Mouse (Mus musculus): ENCODE data around the gene Actg2. TPM values are rescaled to one million over a fixed set of nuclear protein-coding genes. Genes with fewer than 3 reads are reported as not detected.

The Actg2 gene
- polyA plus RNA-seq, 1 experiment from 2014 or later = 1,747 TPM

GRCm38 (mm10) chr6:83503361-83503760 lies 32.7 kb downstream of the Actg2 start:
- Histone ChIP-seq H3K36me3 (ENCODE audit: control insufficient read depth, insufficient read depth, low read length) (no peaks in the 10 kb centered on the region), H3K9ac (ENCODE audit: low read depth, low read length) (no peak overlapping the region), H3K4me3 (ENCODE audit: low read length) (no peak overlapping the region), H3K27me3 (replicated peaks; ENCODE audit: control insufficient read depth, insufficient read depth, low read length) (no peaks in the 10 kb centered on the region), H3K27ac (ENCODE audit: low read length) (no peak overlapping the region), H3K4me1 (ENCODE audit: control insufficient read depth, insufficient read depth, low read length) (peaks cover 6% of the 10 kb centered on the region; the same call in 1 of the 2 replicates), H3K4me2 (ENCODE audit: low read depth, low read length) (no peak overlapping the region), H3K9me3 (ENCODE audit: control insufficient read depth, low read length) (no peaks in the 10 kb centered on the region; the same call in 1 of the 2 replicates)
- WGBS = 75% methylated on average over 3 of the region's 3 CpGs
- ATAC-seq = no peak

GRCm38 (mm10) chr6:83502656-83503055 lies 33.4 kb downstream of the Actg2 start:
- Histone ChIP-seq H3K9ac (ENCODE audit: low read depth, low read length) (no peak overlapping the region), H3K27ac (ENCODE audit: low read length) (no peak overlapping the region), H3K36me3 (ENCODE audit: control insufficient read depth, insufficient read depth, low read length) (no peaks in the 10 kb centered on the region), H3K4me1 (ENCODE audit: control insufficient read depth, insufficient read depth, low read length) (peaks cover 6% of the 10 kb centered on the region; the same call in 1 of the 2 replicates), H3K27me3 (replicated peaks; ENCODE audit: control insufficient read depth, insufficient read depth, low read length) (no peaks in the 10 kb centered on the region), H3K4me3 (ENCODE audit: low read length) (no peak overlapping the region), H3K9me3 (ENCODE audit: control insufficient read depth, low read length) (no peaks in the 10 kb centered on the region; the same call in 1 of the 2 replicates), H3K4me2 (ENCODE audit: low read depth, low read length) (no peak overlapping the region)
- ATAC-seq = no peak
- 76% methylated on average over 3 of the region's 3 CpGs for WGBS

DNA sequence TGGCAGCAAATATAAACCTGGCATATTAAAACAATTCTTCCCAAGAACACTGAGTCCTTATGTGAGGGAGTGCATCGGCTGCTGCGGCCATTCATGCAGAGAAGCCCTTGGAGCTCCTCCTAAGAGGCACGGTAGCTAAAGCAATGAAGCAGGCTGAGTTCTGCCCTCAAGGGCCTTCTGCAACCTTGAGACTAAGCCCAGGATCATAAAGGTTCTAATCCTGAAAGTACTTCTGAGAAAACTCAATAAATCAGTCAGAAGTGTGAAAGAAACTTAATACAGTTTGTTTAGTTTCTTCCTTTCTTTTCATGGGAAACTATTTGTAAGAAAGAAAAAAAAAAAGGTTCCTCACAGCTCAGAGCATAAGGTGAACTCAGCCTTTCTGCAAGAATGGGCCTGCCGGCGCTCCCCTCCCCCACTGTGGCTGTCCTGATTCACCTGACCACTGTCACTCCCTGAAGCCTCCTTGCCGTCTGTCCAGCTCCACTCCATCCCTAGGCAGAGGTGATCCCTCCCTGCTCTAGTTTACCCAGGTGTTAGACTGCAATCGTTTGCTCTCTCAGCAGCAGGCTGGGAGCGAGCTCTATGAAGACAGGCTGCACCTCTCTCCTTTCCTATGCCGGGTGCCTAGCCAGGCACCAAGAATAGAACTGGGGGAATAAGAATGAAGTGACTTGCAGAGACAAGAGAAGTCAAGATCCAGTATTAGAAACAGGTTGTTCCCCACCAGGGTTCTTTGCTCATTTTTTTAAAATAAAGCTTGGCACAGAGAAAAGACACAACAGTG lies 34.3 kb downstream of the Actg2 start:
- H3K36me3 ChIP-seq (ENCODE audit: control insufficient read depth, insufficient read depth, low read length) = no peaks in the 10 kb centered on the region
- H3K4me2 ChIP-seq (ENCODE audit: low read depth, low read length) = no peak overlapping the region
- no peaks in the 10 kb centered on the region; the same call in 1 of the 2 replicates for H3K9me3 ChIP-seq (ENCODE audit: control insufficient read depth, low read length)
- no peak overlapping the region for H3K9ac ChIP-seq (ENCODE audit: low read depth, low read length)
- H3K27me3 ChIP-seq (replicated peaks; ENCODE audit: control insufficient read depth, insufficient read depth, low read length) = no peaks in the 10 kb centered on the region
- H3K4me3 ChIP-seq (ENCODE audit: low read length) = no peak overlapping the region
- 53% methylated on average over 9 of the region's 9 CpGs for WGBS
- no peak overlapping the region for H3K27ac ChIP-seq (ENCODE audit: low read length)
- H3K4me1 ChIP-seq (ENCODE audit: control insufficient read depth, insufficient read depth, low read length) = peaks cover 6% of the 10 kb centered on the region; the same call in 1 of the 2 replicates
- ATAC-seq = no peak

- Histone ChIP-seq H3K9ac (ENCODE audit: low read depth, low read length) (no peak overlapping the region), H3K4me2 (ENCODE audit: low read depth, low read length) (no peak overlapping the region), H3K27ac (ENCODE audit: low read length) (no peak overlapping the region), H3K4me3 (ENCODE audit: low read length) (no peak overlapping the region), H3K9me3 (ENCODE audit: control insufficient read depth, low read length) (no peaks in the 10 kb centered on the region; the same call in 1 of the 2 replicates), H3K27me3 (replicated peaks; ENCODE audit: control insufficient read depth, insufficient read depth, low read length) (no peaks in the 10 kb centered on the region), H3K4me1 (ENCODE audit: control insufficient read depth, insufficient read depth, low read length) (peaks cover 3% of the 10 kb centered on the region; the same call in 1 of the 2 replicates), H3K36me3 (ENCODE audit: control insufficient read depth, insufficient read depth, low read length) (no peaks in the 10 kb centered on the region)
- ATAC-seq = no peak
- WGBS = 66% methylated on average over 3 of the region's 3 CpGs
Observed at GRCm38 (mm10) chr6:83500462-83500861, 35.6 kb downstream of the Actg2 start.

GRCm38 (mm10) chr6:83499078-83499477 lies 37.0 kb downstream of the Actg2 start:
- Histone ChIP-seq H3K27ac (ENCODE audit: low read length) (no peak overlapping the region), H3K36me3 (ENCODE audit: control insufficient read depth, insufficient read depth, low read length) (no peaks in the 10 kb centered on the region), H3K9me3 (ENCODE audit: control insufficient read depth, low read length) (no peaks in the 10 kb centered on the region; the same call in 1 of the 2 replicates), H3K4me2 (ENCODE audit: low read depth, low read length) (no peak overlapping the region), H3K4me3 (ENCODE audit: low read length) (no peak overlapping the region), H3K4me1 (ENCODE audit: control insufficient read depth, insufficient read depth, low read length) (0 out of 2 replicates have a peak, but pooled peaks cover 3% of the 10 kb centered on the region), H3K27me3 (replicated peaks; ENCODE audit: control insufficient read depth, insufficient read depth, low read length) (no peaks in the 10 kb centered on the region), H3K9ac (ENCODE audit: low read depth, low read length) (no peak overlapping the region)
- no peak for ATAC-seq
- WGBS = 94% methylated on average over 10 of the region's 10 CpGs

GRCm38 (mm10) chr6:83496753-83497710 lies 39.0 kb downstream of the Actg2 start:
- ATAC-seq = no peak
- peaks cover 6% of the 10 kb centered on the region; the same call in 1 of the 2 replicates for H3K36me3 ChIP-seq (ENCODE audit: control insufficient read depth, insufficient read depth, low read length)
- no peak overlapping the region for H3K4me3 ChIP-seq (ENCODE audit: low read length)
- no peak overlapping the region for H3K27ac ChIP-seq (ENCODE audit: low read length)
- no peaks in the 10 kb centered on the region for H3K27me3 ChIP-seq (replicated peaks; ENCODE audit: control insufficient read depth, insufficient read depth, low read length)
- no peaks in the 10 kb centered on the region; the same call in 1 of the 2 replicates for H3K9me3 ChIP-seq (ENCODE audit: control insufficient read depth, low read length)
- 82% methylated on average over 22 of the region's 22 CpGs for WGBS
- H3K9ac ChIP-seq (ENCODE audit: low read depth, low read length) = no peak overlapping the region
- no peak overlapping the region for H3K4me2 ChIP-seq (ENCODE audit: low read depth, low read length)
- no peaks in the 10 kb centered on the region for H3K4me1 ChIP-seq (ENCODE audit: control insufficient read depth, insufficient read depth, low read length)

- WGBS = 82% methylated on average over 9 of the region's 9 CpGs
- Histone ChIP-seq H3K4me1 (ENCODE audit: control insufficient read depth, insufficient read depth, low read length) (no peaks in the 10 kb centered on the region), H3K27ac (ENCODE audit: low read length) (no peak overlapping the region), H3K4me2 (ENCODE audit: low read depth, low read length) (no peak overlapping the region), H3K27me3 (replicated peaks; ENCODE audit: control insufficient read depth, insufficient read depth, low read length) (no peaks in the 10 kb centered on the region), H3K36me3 (ENCODE audit: control insufficient read depth, insufficient read depth, low read length) (peaks cover 6% of the 10 kb centered on the region; the same call in 1 of the 2 replicates), H3K9me3 (ENCODE audit: control insufficient read depth, low read length) (no peaks in the 10 kb centered on the region; the same call in 1 of the 2 replicates), H3K4me3 (ENCODE audit: low read length) (no peak overlapping the region), H3K9ac (ENCODE audit: low read depth, low read length) (no peak overlapping the region)
- no peak for ATAC-seq
Observed at GRCm38 (mm10) chr6:83496009-83496752, 39.9 kb downstream of the Actg2 start.

DNA sequence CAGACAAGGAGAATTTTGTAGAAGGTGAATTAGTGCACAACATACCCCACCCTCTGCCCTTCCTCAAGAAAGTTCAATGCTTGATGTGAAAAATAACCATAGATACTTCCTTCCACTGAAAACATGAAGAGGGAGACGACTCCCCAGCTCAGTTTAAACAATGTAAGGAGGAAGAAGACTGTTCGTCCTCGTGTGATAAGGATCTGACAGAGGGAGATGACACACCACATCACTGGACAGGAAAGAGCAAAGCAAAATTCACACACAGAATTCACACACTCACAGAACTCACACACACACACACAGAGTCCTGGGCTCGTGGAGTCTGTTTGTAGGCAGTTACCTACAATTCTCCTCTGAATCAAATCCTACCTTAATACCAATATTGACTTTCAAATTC lies 45.4 kb downstream of the Actg2 start:
- Histone ChIP-seq H3K4me2 (ENCODE audit: low read depth, low read length) (no peak overlapping the region), H3K9me3 (ENCODE audit: control insufficient read depth, low read length) (no peaks in the 10 kb centered on the region)
- 57% methylated on average over 4 of the region's 4 CpGs for WGBS

More for the DNA sequence above, 45.4 kb downstream of the Actg2 start:
- no peak for ATAC-seq
- no peak overlapping the region for H3K9ac ChIP-seq (ENCODE audit: low read depth, low read length)
- no peak overlapping the region for H3K27ac ChIP-seq (ENCODE audit: low read length)
- H3K27me3 ChIP-seq (replicated peaks; ENCODE audit: control insufficient read depth, insufficient read depth, low read length) = no peaks in the 10 kb centered on the region
- H3K36me3 ChIP-seq (ENCODE audit: control insufficient read depth, insufficient read depth, low read length) = peaks cover 8% of the 10 kb centered on the region
- H3K4me3 ChIP-seq (ENCODE audit: low read length) = no peak overlapping the region
- peaks cover 2% of the 10 kb centered on the region; the same call in 1 of the 2 replicates for H3K4me1 ChIP-seq (ENCODE audit: control insufficient read depth, insufficient read depth, low read length)
